Mouse (Mus musculus) megakaryocyte, embryonic 14.5 days (primary cell): ENCODE data around the gene Mospd1.

Source experiments
- FLI1 ChIP-seq: IDR thresholded peaks from 2 replicates; pipeline ENCODE4 v1.6.1; 2012; ENCODE audit warnings: low read length, inconsistent platforms, mixed read lengths
- GATA1 ChIP-seq: IDR thresholded peaks from 3 replicates; pipeline ENCODE4 v1.6.1; 2012; ENCODE audit warnings: mixed read lengths, low read length, inconsistent platforms, borderline replicate concordance

GRCm38 (mm10) chrX:53320564-53320963, 49.7 kb downstream of the Mospd1 start:
- TF ChIP-seq GATA1 (no peak), FLI1 (no peak)
